Mouse (Mus musculus): Measurements from ENCODE around the gene Snai3. TPM values are rescaled to one million over a fixed set of nuclear protein-coding genes. Genes with fewer than 3 reads are reported as not detected.

Gene Snai3
- polyA plus RNA-seq, 1 experiment from 2014 or later: 0.17 TPM

- POLR2A ChIA-PET: interaction anchor here (0.7 to 2.3 kb wide), 6 partner anchors 12 to 77 kb away, joined by 3 to 10 read pairs (median 4); partner anchors contain the start of gene Cyba
- in situ Hi-C loops (cut with MboI; ENCODE audit: low pct_unique_long_range_greater_than_20kb): no loop called here
- CTCF ChIA-PET: interaction anchor here (0.7 to 1.5 kb wide), 3 partner anchors 11 to 34 kb away, joined by 3 to 5 read pairs (median 3); no protein-coding TSS in a partner anchor
- no peaks in the 10 kb centered on the region for H3K27me3 ChIP-seq
- DNase-seq (ENCODE audit: low read depth, low spot score): no peak
- ATAC-seq: no peak
- TF ChIP-seq CTCF (IDR thresholded peaks at IDR 0.05): no peak
These were observed 14.5 kb upstream of the Snai3 start for GRCm38 (mm10) chr8:122474951-122475560.

- TF ChIP-seq CTCF (IDR thresholded peaks at IDR 0.05): no peak
- H3K27me3 ChIP-seq: no peaks in the 10 kb centered on the region
- CTCF ChIA-PET: interaction anchor here (1.5 kb wide), 1 partner anchor 10 kb away, joined by 5 read pairs; no protein-coding TSS in a partner anchor
- POLR2A ChIA-PET: interaction anchor here (0.7 to 2.3 kb wide), 4 partner anchors 10 to 50 kb away, joined by 3 to 10 read pairs (median 7); partner anchors contain the start of gene Mvd
- ATAC-seq (no peak), DNase-seq (ENCODE audit: low read depth, low spot score) (no peak)
- in situ Hi-C loops (cut with MboI; ENCODE audit: low pct_unique_long_range_greater_than_20kb): no loop called here
These were observed 13.4 kb upstream of the Snai3 start for GRCm38 (mm10) chr8:122473911-122474421.

GRCm38 (mm10) chr8:122470691-122471090, 10.2 kb upstream of the Snai3 start:
- ATAC-seq (no peak), DNase-seq (ENCODE audit: low read depth, low spot score) (no peak)
- no peak for TF ChIP-seq CTCF (IDR thresholded peaks at IDR 0.05)
- ChIA-PET POLR2A (interaction anchor here (0.7 kb wide), 1 partner anchor 565 kb away, joined by 5 read pairs; no protein-coding TSS in a partner anchor), CTCF (interaction anchor here (1.1 kb wide), 1 partner anchor 27 kb away, joined by 5 read pairs; no protein-coding TSS in a partner anchor)
- no peaks in the 10 kb centered on the region for H3K27me3 ChIP-seq
- in situ Hi-C loops (cut with MboI; ENCODE audit: low pct_unique_long_range_greater_than_20kb): no loop called here

GRCm38 (mm10) chr8:122469965-122470364, 9.4 kb upstream of the Snai3 start:
- H3K27me3 ChIP-seq: no peaks in the 10 kb centered on the region
- POLR2A ChIA-PET: no interaction called here
- CTCF ChIA-PET: interaction anchor here (1.0 kb wide), 1 partner anchor 25 kb away, joined by 3 read pairs; no protein-coding TSS in a partner anchor
- no peak for TF ChIP-seq CTCF (IDR thresholded peaks at IDR 0.05)
- ATAC-seq: no peak
- DNase-seq (ENCODE audit: low read depth, low spot score): no peak
- in situ Hi-C loops (cut with MboI; ENCODE audit: low pct_unique_long_range_greater_than_20kb): no loop called here

GRCm38 (mm10) chr8:122469407-122469806, 8.9 kb upstream of the Snai3 start:
- H3K27me3 ChIP-seq: no peaks in the 10 kb centered on the region
- POLR2A ChIA-PET: no interaction called here
- TF ChIP-seq CTCF (IDR thresholded peaks at IDR 0.05): no peak
- in situ Hi-C loops (cut with MboI; ENCODE audit: low pct_unique_long_range_greater_than_20kb): no loop called here
- CTCF ChIA-PET: interaction anchor here (1.0 kb wide), 1 partner anchor 25 kb away, joined by 3 read pairs; no protein-coding TSS in a partner anchor
- DNase-seq (ENCODE audit: low read depth, low spot score): no peak
- ATAC-seq: no peak

GRCm38 (mm10) chr8:122467816-122468215, 7.3 kb upstream of the Snai3 start:
- no peak for ATAC-seq

GRCm38 (mm10) chr8:122464985-122465384, 4.5 kb upstream of the Snai3 start:
- in situ Hi-C loops (cut with MboI; ENCODE audit: low pct_unique_long_range_greater_than_20kb): no loop called here
- ChIA-PET CTCF (no interaction called here), POLR2A (interaction anchor here (0.5 to 0.8 kb wide), 2 partner anchors 12 to 21 kb away, joined by 3 read pairs; no protein-coding TSS in a partner anchor)
- no peaks in the 10 kb centered on the region for H3K27me3 ChIP-seq
- no peak for DNase-seq (ENCODE audit: low read depth, low spot score)
- no peak for TF ChIP-seq CTCF (IDR thresholded peaks at IDR 0.05)
- ATAC-seq: no peak

More at GRCm38 (mm10) chr8:122467816-122468215, 7.3 kb upstream of the Snai3 start:
- POLR2A ChIA-PET: no interaction called here
- CTCF ChIA-PET: no interaction called here
- TF ChIP-seq CTCF (IDR thresholded peaks at IDR 0.05): no peak
- in situ Hi-C loops (cut with MboI; ENCODE audit: low pct_unique_long_range_greater_than_20kb): no loop called here
- DNase-seq (ENCODE audit: low read depth, low spot score): no peak
- no peaks in the 10 kb centered on the region for H3K27me3 ChIP-seq

- DNase-seq (ENCODE audit: low read depth, low spot score) (no peak), ATAC-seq (no peak)
- in situ Hi-C loops (cut with MboI; ENCODE audit: low pct_unique_long_range_greater_than_20kb): no loop called here
- ChIA-PET CTCF (interaction anchor here (1.0 to 1.5 kb wide), 3 partner anchors 9 to 18 kb away, joined by 3 to 5 read pairs (median 3); no protein-coding TSS in a partner anchor), POLR2A (interaction anchor here (2.4 kb wide), 1 partner anchor 11 kb away, joined by 10 read pairs; the partner anchor contains the start of genes Ctu2 and Rnf166)
- H3K27me3 ChIP-seq: no peaks in the 10 kb centered on the region
- TF ChIP-seq CTCF (IDR thresholded peaks at IDR 0.05): no peak
These were observed 3.4 kb upstream of the Snai3 start for GRCm38 (mm10) chr8:122463651-122464640.

- ChIA-PET POLR2A (interaction anchor here (0.6 to 2.4 kb wide), 2 partner anchors 13 to 87 kb away, joined by 3 to 10 read pairs; partner anchors contain the start of genes Ctu2 and Rnf166), CTCF (interaction anchor here (1.1 kb wide), 1 partner anchor 13 kb away, joined by 3 read pairs; no protein-coding TSS in a partner anchor)
- no peak for ATAC-seq
- in situ Hi-C loops (cut with MboI; ENCODE audit: low pct_unique_long_range_greater_than_20kb): no loop called here
- no peaks in the 10 kb centered on the region for H3K27me3 ChIP-seq
- no peak for TF ChIP-seq CTCF (IDR thresholded peaks at IDR 0.05)
- no peak for DNase-seq (ENCODE audit: low read depth, low spot score)
These were observed 2.0 kb upstream of the Snai3 start for GRCm38 (mm10) chr8:122462510-122462909.
